Mouse (Mus musculus): ENCODE data around the gene Rgs8.

Rgs8 gene

DNA sequence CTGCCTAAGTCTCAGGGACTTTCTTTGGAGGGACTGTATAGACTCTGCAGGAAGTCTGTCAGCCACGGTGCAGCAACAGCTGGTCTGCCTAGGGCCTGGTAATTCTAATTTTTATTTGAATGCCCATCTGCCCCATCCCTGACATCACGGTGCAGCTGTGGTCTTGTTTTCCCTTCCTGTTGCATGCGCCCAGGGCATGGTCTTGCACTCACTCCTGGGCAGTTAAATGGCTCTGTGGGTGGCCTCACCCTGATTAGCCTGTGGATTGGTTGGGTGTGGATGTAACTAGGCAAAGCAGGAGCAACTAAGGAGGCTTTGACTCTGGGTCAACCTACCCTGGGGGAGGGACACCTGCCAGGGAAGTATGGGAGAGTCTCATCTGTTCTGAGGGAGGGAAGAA is 52.2 kb downstream of the Rgs8 start:
- no peak for DNase-seq (ENCODE audit: low spot score)

DNA sequence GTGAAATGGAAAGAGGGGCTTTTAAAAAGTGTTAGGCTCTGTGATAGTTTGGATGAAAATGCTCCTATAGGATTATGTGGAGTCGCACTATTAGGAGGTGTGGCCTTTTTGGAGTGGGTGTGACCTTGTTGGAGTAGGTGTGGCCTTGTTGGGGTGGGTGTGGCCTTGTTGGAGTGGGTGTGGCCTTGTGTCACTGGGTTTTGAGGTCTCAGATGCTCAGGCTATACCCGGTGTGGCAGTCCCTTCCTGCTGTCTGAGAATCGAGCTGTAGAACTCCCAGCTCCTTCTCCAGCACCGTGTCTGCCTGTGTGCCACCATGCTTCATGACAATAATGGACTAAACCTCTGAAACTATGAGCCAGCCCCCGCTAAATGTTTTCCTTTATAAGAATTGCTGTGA is 55.8 kb downstream of the Rgs8 start:
- DNase-seq (ENCODE audit: low spot score), result no peak

GRCm38 (mm10) chr1:153709451-153709850 is 56.6 kb downstream of the Rgs8 start:
- DNase-seq (ENCODE audit: low spot score), result no peak

DNA sequence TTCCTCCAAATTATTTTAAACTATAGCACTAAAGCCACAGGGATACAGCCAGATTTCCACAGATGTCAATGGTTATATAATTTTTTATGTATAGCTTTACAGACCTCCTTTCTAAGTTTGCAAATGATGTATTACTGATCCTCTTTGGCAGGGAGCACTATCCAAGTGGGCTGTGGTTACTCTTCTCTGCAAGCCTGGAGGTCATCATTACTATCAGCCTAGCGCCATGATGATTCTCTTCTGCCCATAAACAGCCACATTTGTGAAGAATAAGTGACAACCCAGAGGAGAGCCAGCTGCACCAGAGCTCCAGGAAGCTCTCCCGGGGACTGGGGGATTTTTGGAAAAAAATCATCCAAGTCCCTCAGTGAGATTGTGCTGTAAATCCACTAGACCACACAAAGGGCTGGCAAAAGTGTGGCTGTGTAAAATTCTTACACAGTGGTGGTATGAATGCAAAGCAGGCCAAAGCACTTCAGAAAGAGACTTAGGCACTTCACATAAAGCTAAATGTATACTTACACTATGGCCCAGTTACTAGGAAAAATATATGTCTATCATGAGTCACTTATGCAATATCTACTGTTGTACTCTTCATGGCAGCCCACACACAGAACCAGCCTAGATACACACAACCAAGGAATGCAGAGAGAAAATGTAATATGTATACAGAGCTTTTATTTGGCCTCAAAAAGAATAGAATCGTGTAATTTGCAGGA is 58.9 kb downstream of the Rgs8 start:
- DNase-seq (ENCODE audit: low spot score), result no peak

DNA sequence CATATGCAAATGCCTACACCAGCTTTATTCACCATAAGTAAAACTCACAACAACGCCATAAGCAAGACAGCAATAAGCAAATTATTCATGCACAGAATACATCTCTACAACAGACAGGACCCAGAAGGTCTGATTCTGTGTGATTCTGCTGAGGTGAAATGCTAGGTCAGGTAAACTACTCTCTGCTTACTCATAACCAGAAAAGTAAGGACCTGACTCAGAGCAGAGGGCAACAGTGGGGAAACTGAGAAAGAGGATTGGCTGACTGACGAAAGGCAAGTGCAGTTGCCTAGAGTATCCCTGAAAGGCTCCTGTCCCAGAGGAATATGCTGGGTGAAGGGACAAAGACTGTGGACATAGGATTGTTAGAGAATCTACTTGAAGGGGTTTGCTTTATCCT is 59.8 kb downstream of the Rgs8 start:
- DNase-seq (ENCODE audit: low spot score), result no peak

DNA sequence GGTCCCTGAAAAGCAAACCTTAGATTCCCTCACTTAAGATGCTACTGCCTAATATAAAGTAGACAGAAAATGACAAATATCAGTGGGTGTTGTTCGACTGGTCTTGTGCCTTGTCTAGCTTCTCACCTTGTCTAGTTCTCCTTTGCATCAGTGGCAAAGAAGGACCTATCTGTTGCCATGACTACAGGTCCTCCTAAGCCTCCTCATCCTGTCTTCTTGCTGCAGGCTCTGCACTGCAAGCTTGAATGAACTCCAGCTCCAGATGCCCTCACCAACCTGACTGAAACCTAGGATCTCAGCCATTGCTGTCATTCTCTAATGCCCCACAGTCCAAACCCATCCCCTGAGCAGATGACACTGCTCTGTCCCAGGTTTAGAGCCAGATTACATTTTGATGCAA is 65.2 kb downstream of the Rgs8 start:
- DNase-seq (ENCODE audit: low spot score), result no peak

GRCm38 (mm10) chr1:153720935-153721334 is 68.1 kb downstream of the Rgs8 start:
- no peak for DNase-seq (ENCODE audit: low spot score)

DNA sequence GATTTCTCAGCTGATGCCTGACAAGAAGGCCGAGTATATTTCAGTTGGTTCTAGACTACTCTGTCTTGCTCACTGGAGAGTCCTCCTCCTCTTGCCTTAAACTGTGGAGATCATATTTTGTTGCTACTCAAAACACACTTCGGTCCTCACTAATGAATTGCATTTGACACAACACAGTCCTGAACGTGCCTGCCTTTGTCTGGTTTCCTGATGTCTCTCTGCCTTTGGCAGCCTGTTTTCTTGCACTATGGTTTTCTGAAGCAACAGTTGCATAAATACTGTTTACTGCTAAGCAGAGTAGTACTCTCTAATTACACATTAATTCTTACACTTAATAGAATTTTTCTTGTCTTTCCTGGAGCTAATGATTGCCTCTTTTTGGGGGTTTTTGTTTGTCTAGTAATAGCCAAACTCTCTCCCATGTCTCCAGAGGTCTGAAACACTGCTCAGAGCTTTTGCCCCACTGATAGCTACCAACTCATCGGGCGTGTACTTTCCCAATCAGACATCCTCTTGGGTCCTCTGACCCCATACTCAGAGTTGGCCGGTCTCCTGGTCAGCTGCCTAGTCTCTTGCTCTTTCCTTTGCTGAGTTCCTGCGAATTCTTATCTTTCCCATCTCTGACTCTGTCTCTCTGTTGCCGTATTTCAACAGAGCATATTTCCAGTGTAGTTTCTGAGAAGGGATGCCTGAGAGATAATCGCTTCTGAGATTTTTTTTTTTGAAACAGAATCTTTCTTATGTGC is 68.9 kb downstream of the Rgs8 start:
- no peak for DNase-seq (ENCODE audit: low spot score)

DNA sequence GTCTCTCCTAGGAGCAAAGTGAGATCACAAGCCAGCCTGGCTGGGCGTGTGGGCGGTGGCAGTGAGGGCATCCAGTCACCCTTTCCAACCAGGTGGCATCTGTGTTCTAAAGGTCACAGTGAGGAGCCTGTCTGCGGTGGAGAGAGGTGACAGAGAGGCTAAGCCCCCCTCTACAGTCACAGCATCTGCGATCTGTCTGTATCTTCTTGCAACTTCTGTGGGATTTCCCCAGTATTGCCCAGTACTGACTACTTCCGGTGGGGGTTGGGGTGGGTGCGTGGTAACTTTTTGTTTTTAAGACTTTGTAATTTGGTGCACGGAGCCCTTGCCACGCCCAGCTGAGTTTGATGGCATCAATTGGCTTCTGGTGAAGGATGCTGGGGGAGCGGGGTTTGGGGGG is 70.6 kb downstream of the Rgs8 start:
- DNase-seq (ENCODE audit: low spot score), result no peak

DNA sequence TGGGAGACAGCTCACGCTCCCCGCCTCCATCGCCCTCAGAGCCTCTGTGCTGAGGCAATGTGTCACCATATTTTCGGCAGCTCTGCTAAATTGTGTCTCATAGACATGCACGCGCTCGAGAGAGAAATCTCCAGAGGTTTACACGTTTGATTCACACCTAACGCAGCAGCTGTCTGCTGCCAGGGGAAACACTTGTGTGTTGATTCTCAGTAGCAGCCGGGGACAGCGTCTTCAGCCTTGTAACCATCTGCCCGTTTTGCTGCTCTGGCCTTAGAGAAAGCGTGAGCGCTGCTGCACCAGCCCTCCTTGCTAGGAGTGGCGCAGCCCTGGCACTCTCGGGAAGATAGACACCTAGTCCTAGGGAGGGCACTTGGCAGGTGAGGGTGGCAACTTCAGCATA is 73.8 kb downstream of the Rgs8 start:
- DNase-seq (ENCODE audit: low spot score), result no peak

DNA sequence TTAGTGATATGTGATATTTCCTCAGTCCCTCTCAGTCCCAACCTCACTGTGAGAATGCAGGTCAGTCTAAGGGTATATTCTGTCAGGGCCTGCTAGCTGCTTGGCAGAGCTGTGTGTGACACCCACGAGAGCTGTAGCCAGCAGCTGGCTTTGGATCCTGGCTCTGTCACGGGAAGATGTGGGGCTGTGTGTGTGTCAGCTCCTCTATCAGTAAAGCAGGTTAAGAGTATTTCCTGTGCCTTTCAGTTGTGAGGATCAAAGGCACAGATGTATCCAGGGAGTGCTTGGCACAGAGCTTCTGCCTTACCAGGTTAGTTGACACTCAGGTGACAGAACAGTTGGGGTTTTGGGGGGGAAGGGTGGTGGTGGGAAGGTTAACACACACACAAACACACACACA is 77.0 kb downstream of the Rgs8 start:
- DNase-seq (ENCODE audit: low spot score), result no peak

GRCm38 (mm10) chr1:153730671-153731070 is 77.8 kb downstream of the Rgs8 start:
- no peak for DNase-seq (ENCODE audit: low spot score)

DNA sequence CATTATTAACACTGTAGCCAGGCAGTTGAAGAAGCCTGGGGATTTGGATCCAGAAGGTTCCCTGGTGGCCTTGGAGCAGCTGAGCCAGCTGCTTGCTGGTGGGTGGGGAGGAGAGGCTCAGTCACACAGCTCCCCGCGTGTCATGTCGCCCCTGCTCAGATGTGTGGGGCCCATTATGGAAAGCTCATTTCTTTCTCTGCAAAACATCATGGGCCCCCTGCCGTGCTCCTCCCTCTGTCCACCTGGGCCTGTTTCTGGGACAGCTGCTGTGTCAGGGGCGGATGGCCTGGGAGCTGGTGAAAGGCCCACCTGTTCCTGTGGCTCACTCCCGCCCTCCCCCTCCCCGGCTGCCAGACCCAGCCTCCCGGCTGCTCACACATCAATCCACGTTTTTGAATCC is 80.4 kb downstream of the Rgs8 start:
- DNase-seq (ENCODE audit: low spot score), result no peak

GRCm38 (mm10) chr1:153734866-153735265 is 82.0 kb downstream of the Rgs8 start:
- no peak for DNase-seq (ENCODE audit: low spot score)

DNA sequence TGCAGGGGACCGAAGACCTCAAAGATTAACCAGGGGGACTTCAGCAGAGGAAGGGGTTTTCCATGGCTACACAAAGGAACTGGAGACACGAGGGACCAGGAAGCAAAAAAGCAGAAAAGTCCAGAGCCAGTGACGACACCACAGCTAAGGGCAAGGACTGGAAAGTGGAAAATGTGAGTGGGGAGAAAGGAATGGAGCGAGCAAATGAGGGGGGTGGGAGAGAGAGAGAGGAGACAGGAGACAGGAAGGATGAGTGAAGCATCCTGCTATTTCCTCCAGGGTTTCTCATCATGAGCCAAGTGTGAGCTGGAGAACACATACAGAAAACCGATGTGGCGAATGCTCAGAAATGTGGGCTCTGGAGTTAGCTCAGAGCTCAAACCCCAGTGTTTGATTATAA is 83.3 kb downstream of the Rgs8 start:
- DNase-seq (ENCODE audit: low spot score), result no peak

DNA sequence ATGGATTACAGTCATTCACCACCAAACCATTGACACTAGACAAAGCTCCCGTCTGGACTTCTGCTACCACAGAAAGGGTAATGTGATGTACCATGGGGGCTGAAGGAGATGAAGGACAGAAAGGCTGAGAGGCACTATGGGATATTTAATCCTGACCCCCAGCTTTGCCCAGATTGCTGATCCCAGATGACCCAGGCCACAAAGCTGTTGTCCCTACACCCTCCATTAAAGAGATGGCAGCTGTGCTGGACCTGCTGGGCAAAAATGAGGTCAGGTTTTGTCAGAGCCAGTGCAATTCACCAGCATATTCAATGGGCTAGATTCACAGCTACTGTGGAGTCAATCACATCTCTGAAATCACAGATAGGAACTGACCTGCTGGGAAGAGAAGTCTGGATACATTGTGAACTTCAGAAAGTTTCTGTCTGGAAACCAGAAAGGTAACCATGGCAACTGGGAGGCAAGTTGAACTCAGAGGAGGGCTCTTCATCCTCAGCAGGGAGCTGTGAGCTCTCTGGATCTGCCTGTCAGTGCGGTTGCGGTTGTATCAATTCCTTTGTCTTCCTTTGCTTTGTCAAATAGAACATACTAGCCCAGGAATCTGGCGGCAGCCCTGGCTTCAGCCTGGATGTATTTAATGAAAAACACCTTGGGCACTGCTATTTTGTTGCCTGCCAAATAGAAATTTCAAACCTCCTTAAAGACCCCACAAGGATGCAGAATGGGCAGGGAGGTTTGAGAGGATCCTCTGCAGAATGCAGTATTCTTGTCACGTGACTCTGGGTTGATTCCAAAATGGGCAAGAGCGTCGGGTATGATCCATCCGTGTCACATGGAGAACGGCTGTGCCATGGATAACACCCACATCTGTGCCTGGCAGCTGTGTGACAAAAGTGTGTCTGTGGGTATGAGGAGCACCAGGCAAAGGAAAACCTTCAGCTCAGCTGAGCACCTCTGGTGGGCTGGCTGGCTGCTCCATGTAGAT is 84.6 kb downstream of the Rgs8 start:
- DNase-seq (ENCODE audit: low spot score), result no peak

GRCm38 (mm10) chr1:153739437-153740015 is 86.7 kb downstream of the Rgs8 start:
- DNase-seq (ENCODE audit: low spot score), result no peak

DNA sequence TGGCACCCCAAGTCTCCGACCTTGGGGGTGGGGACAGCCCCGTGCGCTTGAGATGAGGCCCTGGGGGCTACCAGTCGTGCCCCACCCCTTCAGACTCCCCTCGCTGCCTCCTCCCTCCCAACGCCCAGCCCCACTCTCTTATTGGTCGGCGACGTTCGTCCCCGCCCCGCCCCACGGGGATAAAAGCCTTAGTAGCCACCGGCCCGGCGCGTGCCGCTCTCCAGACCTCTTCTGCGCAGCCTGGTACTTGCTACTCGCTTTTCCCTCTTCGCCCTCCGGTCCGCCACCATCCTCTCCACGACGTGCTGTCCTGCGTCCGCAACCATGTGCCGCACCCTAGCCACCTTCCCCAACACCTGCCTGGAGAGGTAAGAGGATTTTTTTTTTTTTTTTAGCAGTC is 87.3 kb downstream of the Rgs8 start, which contains the start of gene Rgs16:
Gene Rgs16 (plus strand): TSS at position 205 of the 400 bp plus-strand sequence.
- peak; percentile 44 for DNase-seq (ENCODE audit: low spot score)

DNA sequence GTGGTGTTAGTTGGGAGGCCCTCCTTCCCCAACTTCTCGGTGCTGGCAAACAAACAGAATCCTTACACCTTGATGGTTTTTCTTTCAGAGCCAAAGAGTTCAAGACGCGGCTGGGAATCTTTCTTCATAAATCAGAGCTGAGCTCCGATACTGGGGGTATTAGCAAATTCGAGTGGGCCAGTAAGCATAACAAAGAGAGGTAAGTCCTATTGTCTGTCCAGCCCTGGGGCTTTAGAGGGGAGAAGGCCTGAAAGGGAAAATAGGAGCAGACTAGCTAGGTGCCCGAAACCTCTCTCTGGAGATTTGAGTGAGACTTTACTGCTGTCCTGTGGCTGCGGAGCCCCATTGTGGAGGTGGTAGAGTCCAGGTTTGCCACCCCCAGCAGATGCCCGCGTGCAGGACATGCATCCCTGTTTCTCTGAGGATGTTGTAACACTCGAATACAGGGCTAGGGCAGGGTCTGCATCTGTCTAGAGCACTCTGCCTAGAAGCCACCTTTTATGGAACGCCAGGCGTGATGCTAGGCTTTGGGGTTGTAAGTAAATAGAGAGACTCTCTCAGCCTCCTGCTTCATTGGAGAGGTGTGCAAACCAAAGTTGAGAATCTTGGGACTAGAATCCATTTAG is 88.1 kb downstream of the Rgs8 start:
- DNase-seq (ENCODE audit: low spot score), result no peak

DNA sequence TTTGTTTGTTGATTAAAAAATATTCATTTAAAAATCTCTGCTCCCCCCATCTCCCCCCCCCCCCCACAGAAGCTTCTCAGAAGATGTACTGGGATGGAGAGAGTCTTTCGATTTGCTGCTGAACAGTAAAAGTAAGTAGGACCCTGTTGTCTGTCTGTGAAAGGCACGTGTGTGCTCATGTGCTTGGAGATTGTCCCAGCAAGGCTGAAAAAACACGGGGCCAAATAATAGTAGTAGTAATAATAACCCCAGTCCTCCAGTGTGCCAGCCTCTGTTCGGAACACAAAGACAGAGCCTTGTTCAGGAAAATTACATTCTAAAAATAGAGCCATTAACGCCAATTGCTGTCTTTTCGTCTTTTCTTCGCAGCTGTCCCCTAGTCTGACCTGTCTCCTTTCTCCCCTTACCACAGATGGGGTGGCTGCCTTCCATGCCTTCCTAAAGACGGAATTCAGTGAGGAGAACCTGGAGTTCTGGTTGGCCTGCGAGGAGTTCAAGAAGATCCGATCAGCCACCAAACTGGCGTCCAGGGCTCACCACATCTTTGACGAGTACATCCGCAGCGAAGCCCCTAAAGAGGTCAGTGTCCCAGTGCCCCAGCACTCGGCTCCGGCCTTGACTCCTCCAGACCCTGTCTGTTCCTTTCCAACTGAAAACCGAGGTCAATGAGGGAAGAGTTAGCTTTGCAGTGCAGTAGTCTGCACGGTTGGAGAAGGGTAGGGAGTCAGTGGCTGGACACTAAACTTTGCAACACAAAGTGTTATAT is 88.9 kb downstream of the Rgs8 start:
- no peak for DNase-seq (ENCODE audit: low spot score)
